Mouse (Mus musculus) 416B (cell line): Measurements from ENCODE around the gene Mtmr3.

Experiments used
- DNase-seq: peaks from one replicate; pipeline ENCODE4 v3.0.0; 2011; ENCODE audit warnings: low read depth

Gene Mtmr3

GRCm38 (mm10) chr11:4464616-4465015 lies 130.0 kb downstream of the Mtmr3 start:
- no peak for DNase-seq

- DNase-seq, result no peak
Measured at GRCm38 (mm10) chr11:4464186-4464585, 130.5 kb downstream of the Mtmr3 start.

- DNase-seq, result no peak
Measured at GRCm38 (mm10) chr11:4462868-4463267, 131.8 kb downstream of the Mtmr3 start.

- DNase-seq, result peak; percentile 47
Measured at GRCm38 (mm10) chr11:4461154-4461553, 133.5 kb downstream of the Mtmr3 start.

- DNase-seq, result peak; percentile 33
Measured at GRCm38 (mm10) chr11:4460615-4461014, 134.0 kb downstream of the Mtmr3 start.

GRCm38 (mm10) chr11:4454895-4455535 lies 139.6 kb downstream of the Mtmr3 start:
- DNase-seq, result no peak

- no peak for DNase-seq
Measured at GRCm38 (mm10) chr11:4452467-4453184, 142.0 kb downstream of the Mtmr3 start.

GRCm38 (mm10) chr11:4451116-4451515 lies 143.5 kb downstream of the Mtmr3 start:
- peak; percentile 62 for DNase-seq

- DNase-seq, result peak; percentile 19
Measured at GRCm38 (mm10) chr11:4446195-4446868, 148.3 kb downstream of the Mtmr3 start.

GRCm38 (mm10) chr11:4442280-4442679 lies 152.4 kb downstream of the Mtmr3 start:
- DNase-seq, result peak; percentile 58

GRCm38 (mm10) chr11:4440978-4441377 lies 153.7 kb downstream of the Mtmr3 start, which contains the start of gene Hormad2:
TSS of gene Hormad2 (minus strand) at chr11:4441105.
- no peak for DNase-seq

- DNase-seq, result peak; percentile 50
Measured at GRCm38 (mm10) chr11:4438211-4438610, 156.5 kb downstream of the Mtmr3 start.

GRCm38 (mm10) chr11:4437318-4437717 lies 157.3 kb downstream of the Mtmr3 start:
- no peak for DNase-seq

- DNase-seq, result peak; percentile 77
Measured at GRCm38 (mm10) chr11:4436631-4437030, 158.0 kb downstream of the Mtmr3 start.

- peak; percentile 25 for DNase-seq
Measured at GRCm38 (mm10) chr11:4434461-4434860, 160.2 kb downstream of the Mtmr3 start.
